Mouse (Mus musculus): ENCODE measurements around the gene Adk. TPM values are rescaled to one million over a fixed set of nuclear protein-coding genes. Genes with fewer than 3 reads are reported as not detected.
A peak's percentile ranks its signal among the peaks of the same experiment; 100 is the strongest.

Adk gene
- polyA plus RNA-seq, 1 experiment from 2014 or later, result 171 TPM

DNA sequence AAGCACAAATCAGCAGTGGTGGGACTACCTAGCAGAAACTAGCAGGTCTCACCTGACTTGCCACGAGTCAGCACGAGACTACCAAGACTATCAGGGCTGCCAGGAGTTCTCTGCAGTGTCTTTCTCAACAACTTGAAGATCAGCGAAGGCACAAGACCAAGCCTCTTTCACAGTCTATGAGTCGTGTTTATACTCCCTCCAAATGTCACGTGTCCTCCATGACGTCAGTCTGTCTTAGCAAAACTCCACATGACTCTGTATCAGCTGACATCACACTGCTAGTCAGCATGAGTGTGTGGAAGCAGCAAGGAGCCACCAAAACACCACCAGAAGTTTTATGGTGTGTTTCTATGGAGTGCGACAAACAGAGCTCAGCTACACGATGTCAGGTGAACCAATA, 215.9 kb downstream of the Adk start:
- H3K27ac ChIP-seq (replicated peaks), result no peak overlapping the region
- no peaks in the 10 kb centered on the region for H3K36me3 ChIP-seq (replicated peaks)
- no peak for DNase-seq (ENCODE audit: low spot score)
- WGBS, result 91% methylated on average over 8 of the region's 8 CpGs
- H3K4me3 ChIP-seq, result no peak overlapping the region
- H3K27me3 ChIP-seq (replicated peaks; ENCODE audit: low read depth, poor library complexity, severe bottlenecking), result no peaks in the 10 kb centered on the region
- peaks cover 4% of the 10 kb centered on the region for H3K4me1 ChIP-seq
- H3K9me3 ChIP-seq, result no peaks in the 10 kb centered on the region

- Histone ChIP-seq H3K36me3 (replicated peaks) (no peaks in the 10 kb centered on the region), H3K9me3 (no peaks in the 10 kb centered on the region), H3K27me3 (replicated peaks; ENCODE audit: low read depth, poor library complexity, severe bottlenecking) (no peaks in the 10 kb centered on the region), H3K4me3 (no peak overlapping the region), H3K4me1 (peaks cover 21% of the 10 kb centered on the region), H3K27ac (replicated peaks) (no peak overlapping the region)
- WGBS, result 80% methylated on average over 4 of the region's 4 CpGs
- DNase-seq (ENCODE audit: low spot score), result no peak
These were observed 219.1 kb downstream of the Adk start for GRCm38 (mm10) chr14:21271472-21271871.

GRCm38 (mm10) chr14:21275786-21276185, 223.4 kb downstream of the Adk start:
- Histone ChIP-seq H3K4me1 (peaks cover 23% of the 10 kb centered on the region), H3K9me3 (no peaks in the 10 kb centered on the region), H3K27me3 (replicated peaks; ENCODE audit: low read depth, poor library complexity, severe bottlenecking) (no peaks in the 10 kb centered on the region), H3K4me3 (no peak overlapping the region), H3K36me3 (replicated peaks) (no peaks in the 10 kb centered on the region), H3K27ac (replicated peaks) (no peak overlapping the region)
- 90% methylated on average over 1 of the region's 1 CpGs for WGBS
- no peak for DNase-seq (ENCODE audit: low spot score)

DNA sequence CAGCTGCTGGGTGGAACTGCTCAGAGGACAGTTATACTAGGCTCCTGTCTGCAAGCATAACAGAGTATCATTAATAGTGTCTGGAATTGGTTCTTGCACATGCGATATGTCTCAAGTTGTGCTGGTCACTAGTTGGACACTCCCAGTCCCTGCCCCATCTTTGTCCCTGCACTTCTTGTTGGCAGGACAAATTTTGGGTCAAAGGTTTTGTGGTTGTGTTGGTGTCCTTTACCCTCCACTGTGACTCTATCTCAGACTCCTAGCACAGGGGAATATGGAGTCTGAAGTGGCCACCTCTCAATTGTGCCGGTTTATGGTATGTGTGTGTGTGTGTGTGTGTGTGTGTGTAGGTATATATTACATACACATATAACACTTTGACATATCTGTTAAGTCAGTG, 225.9 kb downstream of the Adk start:
- DNase-seq (ENCODE audit: low spot score), result no peak
- no peaks in the 10 kb centered on the region for H3K36me3 ChIP-seq (replicated peaks)
- no peak overlapping the region for H3K4me3 ChIP-seq
- WGBS, result 93% methylated on average over 2 of the region's 2 CpGs
- H3K27ac ChIP-seq (replicated peaks), result no peak overlapping the region
- H3K9me3 ChIP-seq, result no peaks in the 10 kb centered on the region
- no peaks in the 10 kb centered on the region for H3K27me3 ChIP-seq (replicated peaks; ENCODE audit: low read depth, poor library complexity, severe bottlenecking)
- peaks cover 20% of the 10 kb centered on the region for H3K4me1 ChIP-seq

- no peak overlapping the region for H3K4me3 ChIP-seq
- no peaks in the 10 kb centered on the region for H3K36me3 ChIP-seq (replicated peaks)
- H3K27ac ChIP-seq (replicated peaks), result no peak overlapping the region
- H3K4me1 ChIP-seq, result peaks cover 21% of the 10 kb centered on the region
- no peaks in the 10 kb centered on the region for H3K27me3 ChIP-seq (replicated peaks; ENCODE audit: low read depth, poor library complexity, severe bottlenecking)
- no peaks in the 10 kb centered on the region for H3K9me3 ChIP-seq
- 73% methylated on average over 6 of the region's 6 CpGs for WGBS
- no peak for DNase-seq (ENCODE audit: low spot score)
These were observed 226.6 kb downstream of the Adk start for GRCm38 (mm10) chr14:21278907-21279535.

DNA sequence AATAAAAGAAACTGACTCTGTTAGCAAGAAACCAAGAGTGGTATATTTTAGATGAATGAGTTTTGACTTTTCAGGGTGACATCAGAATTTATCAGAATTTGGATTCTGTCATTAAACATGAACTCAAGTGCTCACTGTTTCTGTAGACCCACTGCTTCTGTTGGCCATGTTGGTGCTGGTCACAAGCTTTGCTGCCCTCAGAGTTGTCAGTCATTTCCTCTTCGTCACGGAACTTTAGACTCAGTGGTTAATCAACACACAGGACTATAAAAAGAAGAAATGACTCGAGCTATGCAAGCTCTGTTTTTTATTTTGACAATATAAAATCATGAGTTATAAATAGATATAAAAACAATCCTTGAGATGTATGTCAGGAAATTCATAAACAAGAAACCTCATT, 228.1 kb downstream of the Adk start:
- Histone ChIP-seq H3K27ac (replicated peaks) (no peak overlapping the region), H3K36me3 (replicated peaks) (no peaks in the 10 kb centered on the region), H3K4me1 (peaks cover 30% of the 10 kb centered on the region), H3K9me3 (no peaks in the 10 kb centered on the region), H3K4me3 (no peak overlapping the region), H3K27me3 (replicated peaks; ENCODE audit: low read depth, poor library complexity, severe bottlenecking) (no peaks in the 10 kb centered on the region)
- no peak for DNase-seq (ENCODE audit: low spot score)
- WGBS, result 79% methylated on average over 3 of the region's 3 CpGs

- WGBS, result 81% methylated on average over 4 of the region's 4 CpGs
- peaks cover 31% of the 10 kb centered on the region for H3K4me1 ChIP-seq
- no peaks in the 10 kb centered on the region for H3K9me3 ChIP-seq
- H3K4me3 ChIP-seq, result no peak overlapping the region
- no peak overlapping the region for H3K27ac ChIP-seq (replicated peaks)
- no peak for DNase-seq (ENCODE audit: low spot score)
- H3K36me3 ChIP-seq (replicated peaks), result no peaks in the 10 kb centered on the region
- no peaks in the 10 kb centered on the region for H3K27me3 ChIP-seq (replicated peaks; ENCODE audit: low read depth, poor library complexity, severe bottlenecking)
These were observed 229.1 kb downstream of the Adk start for GRCm38 (mm10) chr14:21281506-21281905.

- 58% methylated on average over 7 of the region's 7 CpGs for WGBS
- Histone ChIP-seq H3K9me3 (no peaks in the 10 kb centered on the region), H3K27ac (replicated peaks) (0 out of 2 replicates have a peak overlapping the region, but pooled peaks have one; percentile 1), H3K4me1 (peaks cover 48% of the 10 kb centered on the region), H3K36me3 (replicated peaks) (no peaks in the 10 kb centered on the region), H3K27me3 (replicated peaks; ENCODE audit: low read depth, poor library complexity, severe bottlenecking) (no peaks in the 10 kb centered on the region), H3K4me3 (no peak overlapping the region)
- no peak for DNase-seq (ENCODE audit: low spot score)
These were observed 231.7 kb downstream of the Adk start for GRCm38 (mm10) chr14:21284116-21284515.

DNA sequence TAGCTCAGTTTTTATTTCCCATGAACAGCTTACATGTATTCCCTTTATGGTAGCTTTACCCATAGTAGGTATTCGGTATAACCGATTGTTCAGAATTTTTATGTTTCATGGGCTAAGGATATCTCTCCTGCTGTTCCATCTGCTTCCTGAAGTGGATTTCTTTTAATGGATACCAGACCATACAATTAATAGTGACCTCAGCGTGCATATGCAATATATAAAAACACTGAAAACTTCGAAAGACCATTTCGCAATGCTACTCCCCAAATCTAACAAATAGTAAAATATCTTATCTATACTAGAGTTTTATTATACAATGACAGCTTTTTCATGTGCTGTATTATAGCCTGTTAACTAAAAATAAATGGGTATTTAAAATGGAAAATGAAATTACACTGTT, 232.5 kb downstream of the Adk start:
- no peaks in the 10 kb centered on the region for H3K9me3 ChIP-seq
- H3K27ac ChIP-seq (replicated peaks), result peak overlapping the region; percentile 1; the same call in 1 of the 2 replicates
- WGBS, result 71% methylated on average over 5 of the region's 5 CpGs
- no peak for DNase-seq (ENCODE audit: low spot score)
- no peak overlapping the region for H3K4me3 ChIP-seq
- H3K36me3 ChIP-seq (replicated peaks), result no peaks in the 10 kb centered on the region
- no peaks in the 10 kb centered on the region for H3K27me3 ChIP-seq (replicated peaks; ENCODE audit: low read depth, poor library complexity, severe bottlenecking)
- peaks cover 48% of the 10 kb centered on the region for H3K4me1 ChIP-seq

DNA sequence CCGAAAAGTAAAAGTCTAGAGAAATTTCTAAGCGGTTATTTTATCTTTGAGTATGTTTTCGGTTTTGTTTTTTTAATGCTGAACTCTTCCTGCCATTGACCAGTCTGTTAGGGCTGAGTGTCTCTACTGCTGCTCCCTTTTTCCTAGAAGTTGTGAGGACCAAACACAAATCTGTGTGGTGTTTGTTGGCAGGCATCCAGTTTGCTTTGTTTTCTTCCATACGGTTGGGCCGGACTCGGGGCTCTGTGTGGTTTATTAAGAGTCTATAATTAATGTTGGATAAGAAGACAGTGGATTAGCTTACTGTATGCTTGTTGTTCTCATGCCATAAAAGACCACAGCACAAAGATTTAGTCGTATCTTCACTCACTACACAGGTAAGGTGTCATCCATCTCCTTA, 233.9 kb downstream of the Adk start:
- Histone ChIP-seq H3K36me3 (replicated peaks) (no peaks in the 10 kb centered on the region), H3K4me3 (no peak overlapping the region), H3K9me3 (no peaks in the 10 kb centered on the region), H3K27ac (replicated peaks) (no peak overlapping the region), H3K27me3 (replicated peaks; ENCODE audit: low read depth, poor library complexity, severe bottlenecking) (no peaks in the 10 kb centered on the region), H3K4me1 (peaks cover 48% of the 10 kb centered on the region)
- 90% methylated on average over 7 of the region's 7 CpGs for WGBS
- DNase-seq (ENCODE audit: low spot score), result no peak

DNA sequence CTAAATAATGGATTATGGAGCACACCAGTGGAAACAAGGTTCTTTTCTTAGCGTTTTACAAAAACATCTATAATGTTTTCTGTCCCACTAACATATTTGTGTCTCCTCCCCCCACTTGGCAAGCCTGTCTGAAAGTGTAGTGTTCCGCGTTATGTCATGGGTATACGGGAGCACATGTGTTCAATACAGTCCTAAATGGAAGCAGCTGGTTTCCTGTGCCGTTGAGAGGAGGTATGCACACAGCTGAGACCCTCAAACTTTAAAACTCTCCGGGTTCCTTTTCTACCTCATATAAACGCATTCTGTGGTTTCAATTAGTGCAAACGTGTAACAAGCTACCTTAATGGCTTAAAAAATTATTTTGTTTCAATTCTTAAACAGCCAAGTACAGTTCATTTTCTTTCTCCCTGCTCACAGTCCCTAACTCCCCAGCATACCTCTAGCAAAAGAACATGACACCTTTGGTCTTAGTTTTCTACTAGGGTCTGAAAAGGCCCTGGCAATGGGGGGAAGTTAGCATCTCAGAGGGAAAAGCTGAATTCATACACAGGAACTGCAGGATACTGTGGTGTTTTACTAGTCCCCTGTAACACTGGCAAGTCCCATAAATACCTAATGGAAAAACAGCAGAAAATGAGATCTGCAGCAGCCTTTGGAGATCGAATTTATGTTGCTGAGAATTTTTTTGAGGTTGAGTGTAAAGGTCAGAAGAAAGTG, 235.5 kb downstream of the Adk start:
- 50% methylated on average over 9 of the region's 9 CpGs for WGBS
- no peaks in the 10 kb centered on the region for H3K9me3 ChIP-seq
- peaks cover 48% of the 10 kb centered on the region for H3K4me1 ChIP-seq
- DNase-seq (ENCODE audit: low spot score), result peak; percentile 64
- H3K27ac ChIP-seq (replicated peaks), result peak overlapping the region; percentile 65; the same call in 1 of the 2 replicates
- H3K4me3 ChIP-seq, result no peak overlapping the region
- H3K27me3 ChIP-seq (replicated peaks; ENCODE audit: low read depth, poor library complexity, severe bottlenecking), result no peaks in the 10 kb centered on the region
- no peaks in the 10 kb centered on the region for H3K36me3 ChIP-seq (replicated peaks)

- Histone ChIP-seq H3K4me1 (peaks cover 8% of the 10 kb centered on the region), H3K27me3 (replicated peaks; ENCODE audit: low read depth, poor library complexity, severe bottlenecking) (no peaks in the 10 kb centered on the region), H3K4me3 (no peak overlapping the region), H3K27ac (replicated peaks) (no peak overlapping the region), H3K36me3 (replicated peaks) (no peaks in the 10 kb centered on the region), H3K9me3 (no peaks in the 10 kb centered on the region)
- WGBS, result 88% methylated on average over 4 of the region's 4 CpGs
- DNase-seq (ENCODE audit: low spot score), result no peak
These were observed 247.4 kb downstream of the Adk start for GRCm38 (mm10) chr14:21299743-21300142.

GRCm38 (mm10) chr14:21304815-21305214, 252.4 kb downstream of the Adk start:
- Histone ChIP-seq H3K27ac (replicated peaks) (0 out of 2 replicates have a peak overlapping the region, but pooled peaks have one; percentile 51), H3K27me3 (replicated peaks; ENCODE audit: low read depth, poor library complexity, severe bottlenecking) (no peaks in the 10 kb centered on the region), H3K4me1 (peaks cover 35% of the 10 kb centered on the region), H3K36me3 (replicated peaks) (no peaks in the 10 kb centered on the region), H3K9me3 (no peaks in the 10 kb centered on the region), H3K4me3 (no peak overlapping the region)
- no peak for DNase-seq (ENCODE audit: low spot score)
- WGBS, result 95% methylated on average over 1 of the region's 1 CpGs

Data from embryonic facial prominence, embryonic 10.5 days (tissue).